8 mouse cellular contexts compared by ENCODE assay signal in the genomic region with DNA sequence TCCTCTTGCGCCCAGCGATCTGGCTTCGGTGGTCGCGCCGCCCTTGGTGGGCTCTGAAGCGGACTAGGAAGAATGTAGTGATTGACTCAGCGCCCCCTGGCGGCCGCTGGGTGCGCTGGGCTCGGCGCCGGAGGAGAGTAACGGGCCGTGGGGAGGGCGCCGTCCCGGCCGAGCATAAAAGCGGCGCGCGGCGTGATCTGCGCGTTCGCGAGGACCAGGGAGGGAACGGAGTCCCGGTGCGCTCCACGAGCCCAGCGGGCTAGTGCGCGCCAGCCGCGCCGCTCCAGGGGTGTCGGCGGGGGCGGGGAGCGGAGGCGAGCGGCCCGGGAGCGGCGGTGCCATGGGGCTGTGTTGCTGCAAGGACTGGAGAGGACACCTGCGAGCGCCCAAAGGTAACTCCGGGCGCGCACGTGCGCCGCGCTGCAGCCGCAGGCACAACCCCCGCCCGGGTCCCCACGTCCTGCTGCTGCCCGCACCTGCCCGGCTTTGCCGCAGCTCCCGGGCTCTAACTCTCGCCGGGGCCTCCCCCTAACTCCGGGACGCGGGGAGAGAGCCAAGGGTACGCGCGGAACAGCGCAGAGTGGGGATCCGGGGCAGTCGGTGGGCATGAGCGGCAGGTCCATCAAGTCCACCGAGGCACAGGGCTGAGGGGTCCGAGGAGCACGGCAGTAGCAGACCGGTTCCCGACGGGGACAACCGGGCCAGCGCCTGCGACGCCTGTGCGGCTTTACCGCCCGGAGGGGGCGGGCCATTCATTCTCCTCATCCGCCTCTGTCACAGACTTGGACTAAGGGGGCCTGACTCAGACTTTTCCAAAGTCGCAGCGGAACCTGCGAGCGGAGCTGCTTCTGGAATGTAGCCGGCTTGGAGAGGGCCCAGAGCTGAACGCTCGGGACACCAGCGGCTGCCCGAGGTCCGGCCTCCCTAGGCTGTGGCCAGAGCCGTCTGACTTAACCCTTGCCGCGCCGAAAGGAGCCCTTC.
DNase-seq lines count a peak whose midpoint lies in the region; ATAC-seq and TF ChIP-seq lines count a peak whose summit lies in the region.

No protein-coding gene starts in this region.

- H3K36me3 ChIP-seq in hindbrain, embryonic 14.5 days (replicated peaks; ENCODE audit: control insufficient read depth, insufficient read depth): no peaks in the 10 kb centered on the region

- H3K27me3 ChIP-seq in Patski: no peaks in the 10 kb centered on the region
- peaks cover 26% of the 10 kb centered on the region for H3K27me3 ChIP-seq in hindbrain, embryonic 14.5 days (ENCODE audit: control insufficient read depth, insufficient read depth, low read length)

- no peak overlapping the region for H3K27ac ChIP-seq in hindbrain, embryonic 14.5 days

- DNase-seq in Patski (ENCODE audit: low read depth, low spot score): no peak
- DNase-seq in cerebellum, postnatal 10 days: peak; percentile 86 to 87
- peak; percentile 74 for DNase-seq in gastrocnemius, adult 18-20 months (ENCODE audit: low spot score)
- peak; percentile 79 for DNase-seq in hindbrain, embryonic 14.5 days (ENCODE audit: low spot score)
- DNase-seq in layer of hippocampus, postnatal 25 days (ENCODE audit: extremely low spot score in 1 of 2, low spot score in 1 of 2): peak; percentile 60 to 80
- peak; percentile 81 for DNase-seq in lung, postnatal 36 days
- peak; percentile 69 for DNase-seq in retina, postnatal 7 days (ENCODE audit: low read depth, low spot score)
- peak; percentile 47 to 73 for DNase-seq in urinary bladder, adult 18-20 months (ENCODE audit: low spot score in 2 of 2)

- H3K9ac ChIP-seq in hindbrain, embryonic 14.5 days: peak overlapping the region; percentile 51

- POLR2A ChIA-PET in Patski (lab: Charles Lee): interaction anchor here (1.5 kb wide), 1 partner anchor 32 kb away, joined by 4 read pairs; no protein-coding TSS in a partner anchor

- H3K4me1 ChIP-seq in hindbrain, embryonic 14.5 days (replicated peaks; ENCODE audit: control insufficient read depth, insufficient read depth, low read length): peaks cover 5% of the 10 kb centered on the region; the same call in 1 of the 2 replicates

- peak overlapping the region; percentile 100 for H3K4me2 ChIP-seq in hindbrain, embryonic 14.5 days (replicated peaks)

- no peaks in the 10 kb centered on the region for H3K9me3 ChIP-seq in hindbrain, embryonic 14.5 days (ENCODE audit: control insufficient read depth, low read length)

- under 1% methylated on average over 100 of the region's 106 CpGs for WGBS in hindbrain, embryonic 14.5 days

- in situ Hi-C loops in Patski (cut with MboI; ENCODE audit: low pct_unique_long_range_greater_than_20kb): loop anchor here (10.0 kb wide), 1 partner anchor 45 kb away; no protein-coding TSS in a partner anchor

- no peak for TF ChIP-seq CTCF in Patski (IDR thresholded peaks at IDR 0.05)

- ATAC-seq in Patski: peak; percentile 75
- peak; percentile 42; the same call in 1 of the 2 replicates for ATAC-seq in hindbrain, embryonic 14.5 days (ENCODE audit: low FRiP score)

- CTCF ChIA-PET in Patski (lab: Charles Lee): interaction anchor here (0.8 to 1.6 kb wide), 4 partner anchors 14 to 51 kb away, joined by 3 to 4 read pairs (median 3); no protein-coding TSS in a partner anchor

- peak overlapping the region; percentile 62 for H3K4me3 ChIP-seq in hindbrain, embryonic 14.5 days (replicated peaks; ENCODE audit: low read length)
